Mouse (Mus musculus) erythroblast, embryonic 14.5 days (primary cell): ENCODE results near the gene Olfr711. TPM values are rescaled to one million over a fixed set of nuclear protein-coding genes. Genes with fewer than 3 reads are reported as not detected.
"Not testable (repeated sequence)": the region's sequence is repeated elsewhere in the genome, so short reads cannot be mapped to it uniquely, and the experiment has no call there.

Source experiments
- H3K27me3 ChIP-seq: 2 replicates; pipeline ENCODE4 v1.6.1; 2012; ENCODE audit warnings: inconsistent platforms; ENCODE audit not compliant: control insufficient read depth
- H3K36me3 ChIP-seq: 2 replicates; pipeline ENCODE4 v1.6.1; 2012; ENCODE audit warnings: mild to moderate bottlenecking, inconsistent platforms; ENCODE audit not compliant: control insufficient read depth
- H3K4me1 ChIP-seq: 2 replicates; pipeline ENCODE4 v1.6.1; 2012; ENCODE audit warnings: inconsistent platforms; ENCODE audit not compliant: control insufficient read depth
- H3K4me3 ChIP-seq: replicated peaks from 2 replicates; pipeline ENCODE3; 2012; ENCODE audit warnings: moderate library complexity, mild to moderate bottlenecking, inconsistent platforms
- H3K9me3 ChIP-seq: 2 replicates; pipeline ENCODE4 v1.6.1; 2012; ENCODE audit warnings: low read length, inconsistent platforms, mixed read lengths; ENCODE audit not compliant: control insufficient read depth
- GATA1 ChIP-seq: IDR thresholded peaks from 2 replicates; pipeline ENCODE4 v1.6.1; 2012; ENCODE audit warnings: low read length, inconsistent platforms, mixed read lengths
- TAL1 ChIP-seq: IDR thresholded peaks from 3 replicates; pipeline ENCODE4 v1.6.1; 2012; ENCODE audit warnings: low read length, inconsistent platforms, mixed read lengths
- polyA plus RNA-seq: library from polyadenylated mRNA; stranded (reverse); fragments of >175 nt; gene quantifications from 2 replicates; pipeline ENCODE4 v1.2.3, GENCODE M21; 2012

Olfr711 gene
- 0.02 TPM in 1 of 2 replicates, not detected in the other for polyA plus RNA-seq

GRCm38 (mm10) chr7:106975353-106975752 lies at the start of gene Olfr711:
Gene Olfr711 (minus strand): TSS chr7:106975453.
- no peaks in the 10 kb centered on the region for H3K9me3 ChIP-seq
- no peaks in the 10 kb centered on the region for H3K27me3 ChIP-seq
- TF ChIP-seq GATA1 (no peak), TAL1 (no peak)

GRCm38 (mm10) chr7:107005972-107006371 lies 30.7 kb upstream of the Olfr711 start, which contains the start of gene Olfr2:
Gene Olfr2 (minus strand): TSS chr7:107006072.
- no peak for TF ChIP-seq GATA1
- no peak for TF ChIP-seq TAL1

More at GRCm38 (mm10) chr7:106975353-106975752, at the start of gene Olfr711:
- Histone ChIP-seq H3K4me1 (no peaks in the 10 kb centered on the region), H3K4me3 (no peak within 1 kb of the TSS), H3K36me3 (no peaks in the 10 kb centered on the region)

GRCm38 (mm10) chr7:107004169-107004568 lies 28.9 kb upstream of the Olfr711 start:
- H3K4me1 ChIP-seq = no peaks in the 10 kb centered on the region
- H3K27me3 ChIP-seq = no peaks in the 10 kb centered on the region
- no peaks in the 10 kb centered on the region for H3K9me3 ChIP-seq
- H3K4me3 ChIP-seq = no peak overlapping the region
- H3K36me3 ChIP-seq = no peaks in the 10 kb centered on the region
- TF ChIP-seq TAL1 (no peak), GATA1 (no peak)

More at GRCm38 (mm10) chr7:107005972-107006371, 30.7 kb upstream of the Olfr711 start, which contains the start of gene Olfr2:
- H3K4me3 ChIP-seq = no peak within 1 kb of the TSS
- no peaks in the 10 kb centered on the region for H3K9me3 ChIP-seq
- no peaks in the 10 kb centered on the region for H3K27me3 ChIP-seq
- no peaks in the 10 kb centered on the region for H3K4me1 ChIP-seq
- no peaks in the 10 kb centered on the region for H3K36me3 ChIP-seq

- Histone ChIP-seq H3K4me1 (no peaks in the 10 kb centered on the region), H3K4me3 (no peak overlapping the region), H3K9me3 (no peaks in the 10 kb centered on the region), H3K27me3 (no peaks in the 10 kb centered on the region), H3K36me3 (no peaks in the 10 kb centered on the region)
- TF ChIP-seq GATA1 (no peak), TAL1 (no peak)
Measured at GRCm38 (mm10) chr7:107000798-107001197, 25.5 kb upstream of the Olfr711 start.

- H3K4me1 ChIP-seq = no peaks in the 10 kb centered on the region
- no peak for TF ChIP-seq GATA1
- no peak for TF ChIP-seq TAL1
- no peaks in the 10 kb centered on the region for H3K27me3 ChIP-seq
- H3K9me3 ChIP-seq = peaks cover 6% of the 10 kb centered on the region; the same call in 1 of the 2 replicates
- H3K4me3 ChIP-seq = no peak overlapping the region
- no peaks in the 10 kb centered on the region for H3K36me3 ChIP-seq
Measured at GRCm38 (mm10) chr7:106985236-106985635, 10.0 kb upstream of the Olfr711 start.

- H3K4me1 ChIP-seq, H3K9me3 ChIP-seq, H3K36me3 ChIP-seq, H3K27me3 ChIP-seq, H3K4me3 ChIP-seq: not testable (repeated sequence)
Measured at GRCm38 (mm10) chr7:106967503-106967902, 7.8 kb downstream of the Olfr711 start.

- Histone ChIP-seq H3K9me3 (no peaks in the 10 kb centered on the region), H3K4me3 (no peak within 1 kb of the TSS), H3K27me3 (no peaks in the 10 kb centered on the region), H3K4me1 (no peaks in the 10 kb centered on the region), H3K36me3 (no peaks in the 10 kb centered on the region)
- TF ChIP-seq GATA1 = no peak
- no peak for TF ChIP-seq TAL1
Measured at GRCm38 (mm10) chr7:106963837-106964236, 11.4 kb downstream of the Olfr711 start, which contains the start of gene Olfr6. Gene Olfr6 (minus strand): TSS chr7:106963937.

GRCm38 (mm10) chr7:106948212-106948611 lies 27.0 kb downstream of the Olfr711 start, which contains the start of gene Olfr710:
Gene Olfr710 (minus strand): TSS chr7:106948312.
- TF ChIP-seq TAL1 (no peak), GATA1 (no peak)
- no peaks in the 10 kb centered on the region for H3K9me3 ChIP-seq

GRCm38 (mm10) chr7:106932119-106932518 lies 43.1 kb downstream of the Olfr711 start, which contains the start of gene Olfr709-ps1:
Gene Olfr709-ps1 (minus strand): TSS chr7:106932219.
- TF ChIP-seq TAL1 = no peak
- no peak for TF ChIP-seq GATA1

More at GRCm38 (mm10) chr7:106948212-106948611, 27.0 kb downstream of the Olfr711 start, which contains the start of gene Olfr710:
- Histone ChIP-seq H3K4me1 (no peaks in the 10 kb centered on the region), H3K36me3 (no peaks in the 10 kb centered on the region), H3K27me3 (no peaks in the 10 kb centered on the region), H3K4me3 (no peak within 1 kb of the TSS)

GRCm38 (mm10) chr7:106920961-106921360 lies 54.3 kb downstream of the Olfr711 start:
- not testable (repeated sequence) for H3K27me3 ChIP-seq, H3K36me3 ChIP-seq, H3K9me3 ChIP-seq, H3K4me3 ChIP-seq, H3K4me1 ChIP-seq

More at GRCm38 (mm10) chr7:106932119-106932518, 43.1 kb downstream of the Olfr711 start, which contains the start of gene Olfr709-ps1:
- Histone ChIP-seq H3K4me3 (no peak within 1 kb of the TSS), H3K27me3 (no peaks in the 10 kb centered on the region), H3K36me3 (no peaks in the 10 kb centered on the region), H3K4me1 (no peaks in the 10 kb centered on the region), H3K9me3 (no peaks in the 10 kb centered on the region)

Other genes with a start within 250 kb of the Olfr711 start
- gene Olfr697, start 233.0 kb downstream of the Olfr711 start, polyA plus RNA-seq = not detected in 2 replicates
- gene Olfr698, start 220.1 kb downstream of the Olfr711 start, polyA plus RNA-seq = not detected in 2 replicates
- not detected in 2 replicates for gene Olfr699, start 182.3 kb downstream of the Olfr711 start, polyA plus RNA-seq
- gene Olfr700, start 166.6 kb downstream of the Olfr711 start, polyA plus RNA-seq = not detected in 2 replicates
- 0.01 TPM in 1 of 2 replicates, not detected in the other for gene Olfr701, start 161.3 kb downstream of the Olfr711 start, polyA plus RNA-seq
- gene Olfr702, start 141.6 kb downstream of the Olfr711 start, polyA plus RNA-seq = not detected in 2 replicates
- not detected in 2 replicates for gene Olfr703, start 132.1 kb downstream of the Olfr711 start, polyA plus RNA-seq
- gene Olfr704, start 112.3 kb downstream of the Olfr711 start, polyA plus RNA-seq = not detected in 2 replicates
- gene Olfr705, start 98.6 kb downstream of the Olfr711 start, polyA plus RNA-seq = 0.01 TPM in 1 of 2 replicates, not detected in the other
- not detected in 2 replicates for gene Olfr706, start 87.3 kb downstream of the Olfr711 start, polyA plus RNA-seq
- not detected in 2 replicates for gene Olfr707, start 74.2 kb downstream of the Olfr711 start, polyA plus RNA-seq
- 0.02 TPM in 1 of 2 replicates, not detected in the other for gene Olfr1532-ps1, start 67.5 kb downstream of the Olfr711 start, polyA plus RNA-seq
- not detected in 2 replicates for gene Olfr709-ps1, start 43.2 kb downstream of the Olfr711 start, polyA plus RNA-seq
- gene Olfr710, start 27.1 kb downstream of the Olfr711 start, polyA plus RNA-seq = not detected in 2 replicates
- 0.01 TPM in 1 of 2 replicates, not detected in the other for gene Olfr6, start 11.5 kb downstream of the Olfr711 start, polyA plus RNA-seq
- not detected in 2 replicates for gene Olfr2, start 30.6 kb upstream of the Olfr711 start, polyA plus RNA-seq
- not detected in 2 replicates for gene Olfr713, start 55.7 kb upstream of the Olfr711 start, polyA plus RNA-seq
- gene Olfr714, start 95.5 kb upstream of the Olfr711 start, polyA plus RNA-seq = not detected in 2 replicates
- not detected in 2 replicates for gene Olfr17, start 117.8 kb upstream of the Olfr711 start, polyA plus RNA-seq
- not detected in 2 replicates for gene Olfr715b, start 134.9 kb upstream of the Olfr711 start, polyA plus RNA-seq
- gene Olfr715, start 155.6 kb upstream of the Olfr711 start, polyA plus RNA-seq = not detected in 2 replicates
- not detected in 2 replicates for gene Olfr716, start 162.9 kb upstream of the Olfr711 start, polyA plus RNA-seq
- not detected in 2 replicates for gene Nlrp14, start 191.5 kb upstream of the Olfr711 start, polyA plus RNA-seq
- not detected in 2 replicates for gene Rbmxl2, start 234.0 kb upstream of the Olfr711 start, polyA plus RNA-seq